Mouse (Mus musculus) 3134 (cell line): ENCODE measurements around the gene Fat3.
A peak's percentile ranks its signal among the peaks of the same experiment; 100 is the strongest.

Source experiments
- DNase-seq: peaks from one replicate; pipeline ENCODE4 v3.0.0-alpha.2; 2011; ENCODE audit warnings: low spot score; ENCODE audit not compliant: insufficient read length; ENCODE audit errors: extremely low read depth

Fat3 gene

DNA sequence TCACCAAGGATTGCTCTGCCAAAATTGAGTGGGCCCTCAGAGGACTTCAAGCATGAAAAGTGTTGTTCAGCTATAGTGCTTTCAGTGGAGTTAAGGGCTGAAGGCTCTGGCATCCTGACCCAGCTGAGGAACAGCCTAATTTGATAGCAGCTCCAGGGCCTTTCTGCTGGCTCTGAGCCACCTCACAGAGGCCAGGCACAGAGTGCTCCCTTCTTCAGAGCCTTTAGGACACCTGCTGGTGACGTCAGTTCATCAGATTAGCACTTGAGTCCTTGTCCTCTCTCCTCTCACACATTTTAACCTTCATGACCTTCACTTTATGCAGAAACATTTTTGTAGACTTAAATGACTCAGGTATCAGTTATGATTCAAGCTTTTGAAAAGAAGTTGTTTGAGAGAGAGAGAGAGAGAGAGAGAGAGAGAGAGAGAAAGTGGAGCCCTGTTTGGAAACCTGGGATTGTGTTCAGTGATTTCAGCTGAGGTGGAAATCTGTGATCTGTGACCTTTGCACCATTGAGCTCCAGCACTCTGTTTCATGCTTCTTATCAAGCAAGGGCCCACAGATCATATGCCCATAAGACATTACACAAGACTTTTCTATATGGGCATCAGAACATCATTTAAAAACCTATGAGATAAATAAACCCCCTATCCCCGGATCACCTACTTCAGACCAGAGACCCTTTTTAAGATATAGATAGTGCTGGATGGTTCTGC is 591.5 kb downstream of the Fat3 start:
- DNase-seq: no peak

DNA sequence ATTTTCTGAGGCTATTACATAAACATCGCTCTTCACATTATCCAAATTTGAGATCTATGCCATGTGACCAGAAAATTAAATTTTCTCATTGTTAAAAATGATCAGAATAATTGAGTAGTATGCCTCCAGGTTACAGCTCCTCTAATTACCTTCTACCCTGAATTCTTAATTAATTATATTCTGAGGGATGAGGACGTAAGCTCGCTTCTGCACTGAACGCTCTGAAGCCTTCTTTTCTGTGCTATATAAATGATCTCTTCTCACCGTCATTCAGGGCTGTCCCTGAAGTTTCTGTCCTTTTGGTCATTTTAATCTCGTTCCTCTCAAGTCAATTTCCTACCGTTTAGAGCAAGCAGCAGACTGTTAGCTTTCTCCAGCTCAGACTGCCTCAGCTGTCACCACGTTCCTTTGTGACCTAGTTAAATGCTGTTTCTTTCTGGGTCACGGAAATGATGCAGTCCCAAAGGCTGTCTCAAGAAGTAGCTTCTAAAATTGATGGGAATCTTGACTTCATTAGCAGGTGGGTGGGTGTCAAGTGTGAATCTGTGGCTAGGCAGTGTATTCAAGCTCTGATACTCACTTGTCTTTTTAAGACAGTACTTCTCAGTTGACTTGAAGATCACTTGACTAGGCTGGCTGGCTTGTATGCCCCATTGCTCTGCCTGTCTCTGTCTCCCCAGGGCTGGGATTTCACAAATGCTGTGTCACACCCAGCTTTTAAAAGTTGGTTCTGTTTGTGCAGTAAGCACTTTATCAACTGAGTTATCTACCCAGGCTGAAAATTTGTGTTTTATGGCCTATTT is 596.9 kb downstream of the Fat3 start:
- no peak for DNase-seq

DNA sequence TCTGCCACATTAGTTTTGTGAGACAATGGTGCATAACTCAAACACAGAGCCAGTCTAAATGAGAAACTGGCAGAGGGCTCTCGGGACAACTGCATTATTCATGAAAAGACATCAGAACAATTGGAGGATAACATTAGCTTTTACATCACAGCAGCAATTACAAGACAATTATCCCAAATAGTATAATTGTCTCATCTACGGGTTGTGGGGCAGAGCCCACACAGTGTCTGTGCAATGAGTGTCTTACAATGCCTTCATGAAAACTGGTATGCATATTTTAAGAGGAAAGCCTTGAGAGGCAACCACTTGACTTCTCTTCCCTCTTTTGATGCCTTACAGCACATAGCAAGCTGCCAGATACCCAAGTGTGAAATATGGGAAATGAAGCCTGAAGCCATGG is 603.0 kb downstream of the Fat3 start:
- no peak for DNase-seq

DNA sequence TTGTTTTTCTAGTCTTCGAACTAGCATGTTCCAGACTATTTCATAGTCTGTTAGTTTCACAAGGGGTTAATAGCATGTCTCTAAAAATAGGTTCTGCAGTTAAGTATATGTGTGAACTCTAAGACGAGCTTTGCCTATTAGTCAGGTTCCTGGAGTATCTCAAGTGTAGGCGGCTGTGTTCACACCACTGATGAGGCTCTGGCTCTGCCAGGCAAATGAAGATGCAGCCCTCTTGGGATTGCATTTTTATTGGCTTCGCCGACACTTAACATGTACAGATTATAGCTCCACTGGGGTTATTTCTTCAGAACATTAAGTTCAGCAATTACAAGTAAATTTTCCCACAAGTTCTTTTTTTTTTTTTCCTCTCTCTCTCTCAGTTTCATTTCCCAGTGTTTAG is 614.3 kb downstream of the Fat3 start:
- DNase-seq: no peak

DNA sequence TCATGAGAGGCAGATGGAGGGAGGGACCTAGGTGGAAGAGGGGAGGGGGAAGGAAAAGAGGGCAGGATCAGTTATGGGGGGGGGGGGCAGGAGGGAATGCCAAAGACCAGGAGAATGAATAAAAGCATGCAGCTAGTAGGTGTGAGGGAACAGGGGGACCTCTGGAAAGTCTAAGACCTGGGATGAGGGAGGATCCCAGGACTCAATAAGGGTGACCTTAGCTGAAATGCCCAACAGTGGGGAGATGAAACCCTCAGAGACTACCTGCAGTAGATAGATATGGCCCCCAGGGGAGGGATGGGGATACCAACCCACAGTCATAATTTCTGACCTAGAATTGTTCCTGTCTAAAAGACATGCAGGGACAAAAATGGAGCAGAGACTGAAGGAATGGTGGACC is 620.3 kb downstream of the Fat3 start:
- DNase-seq: no peak

DNA sequence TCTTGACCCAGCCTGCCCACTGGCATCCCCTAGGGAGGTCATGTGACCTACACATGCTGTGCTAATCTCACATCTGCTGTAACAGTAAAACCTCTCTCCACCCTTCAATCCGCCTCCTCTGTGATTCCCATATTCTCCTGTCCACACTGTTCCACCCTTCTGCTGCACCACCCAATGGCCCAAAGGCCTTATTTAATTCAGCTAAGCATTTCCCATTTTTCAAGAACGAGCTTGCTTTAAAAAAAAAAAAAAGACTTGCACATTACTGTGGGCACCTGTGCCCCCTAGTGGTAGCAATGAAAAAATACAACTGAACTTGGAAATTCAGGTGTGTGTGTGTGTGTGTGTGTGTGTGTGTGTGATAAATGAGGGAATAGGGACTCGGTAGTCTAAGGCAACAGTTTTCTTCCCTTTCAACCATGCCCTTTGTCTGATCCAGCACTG is 620.9 kb downstream of the Fat3 start:
- DNase-seq: peak; percentile 26

DNA sequence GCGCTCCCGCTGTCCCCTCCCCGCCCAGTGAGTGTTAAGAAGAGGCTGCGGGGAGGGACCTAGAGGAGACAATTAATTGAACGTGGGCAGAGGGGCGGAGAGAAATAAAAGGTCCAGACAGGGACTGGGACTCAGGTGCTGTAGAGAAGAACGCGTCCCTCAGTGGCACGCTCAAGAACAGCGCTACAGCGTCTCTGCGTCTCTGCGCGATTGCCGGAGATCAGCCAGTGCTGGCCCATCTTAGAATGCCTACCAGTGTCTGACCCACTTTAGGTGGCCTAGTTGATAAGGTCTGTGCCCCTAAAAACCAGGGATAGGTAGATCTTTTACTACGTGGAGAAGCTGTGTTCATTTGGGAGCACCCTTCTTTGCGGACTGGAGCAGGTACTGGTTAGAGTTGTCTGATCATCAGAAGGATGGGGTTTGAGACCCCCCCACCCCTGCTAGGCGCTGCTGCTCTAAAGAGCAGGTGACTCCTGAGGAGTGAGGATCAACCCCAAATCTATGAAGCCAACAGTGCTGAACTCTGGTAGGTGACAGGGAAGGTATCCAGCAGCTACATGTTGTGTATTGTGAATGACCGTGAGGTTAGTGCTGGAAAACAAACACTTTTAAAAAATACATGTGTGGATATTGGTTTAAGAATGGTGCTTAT is 626.5 kb downstream of the Fat3 start, which contains the start of gene Mtnr1b:
Gene Mtnr1b (minus strand): TSS at position 51 of the 655 bp plus-strand sequence.
- no peak for DNase-seq

DNA sequence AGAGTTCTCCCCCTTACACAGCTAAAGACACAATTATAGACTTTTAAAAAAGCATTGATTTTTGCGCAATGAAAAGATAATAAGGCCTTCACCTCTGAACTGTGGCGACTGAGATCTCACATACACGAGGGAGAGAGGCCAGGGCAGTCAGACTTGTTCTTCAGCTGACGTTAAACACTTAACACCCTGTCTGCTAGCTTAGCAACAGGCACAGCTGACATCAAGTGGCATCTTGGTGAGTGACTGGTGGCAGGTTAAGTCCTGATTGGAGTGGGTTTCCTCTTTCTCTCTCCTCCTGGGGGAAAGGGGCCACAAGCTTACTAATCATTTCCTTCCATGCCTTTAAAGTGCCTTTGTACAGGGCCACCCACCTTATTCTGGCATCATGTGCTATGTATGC is 631.1 kb downstream of the Fat3 start:
- DNase-seq: no peak

DNA sequence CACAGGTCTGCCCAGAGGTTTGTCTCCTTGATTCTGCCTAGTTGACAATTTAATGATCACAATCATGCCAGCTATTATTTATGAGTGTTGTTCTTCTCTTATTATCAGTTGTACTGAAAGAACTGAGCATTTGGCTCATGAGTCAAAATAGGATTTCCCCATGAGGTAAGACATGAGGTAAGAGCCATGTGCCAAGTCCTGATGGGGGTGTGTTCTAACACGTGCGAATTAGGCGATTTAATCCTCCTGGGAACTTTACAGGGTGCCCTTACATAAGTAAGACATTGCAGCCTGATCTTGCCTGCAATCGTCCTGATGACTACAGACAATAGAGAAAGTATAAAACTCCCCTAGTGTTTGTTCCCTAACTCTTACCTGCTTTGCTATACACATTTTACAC is 631.6 kb downstream of the Fat3 start:
- DNase-seq: no peak

DNA sequence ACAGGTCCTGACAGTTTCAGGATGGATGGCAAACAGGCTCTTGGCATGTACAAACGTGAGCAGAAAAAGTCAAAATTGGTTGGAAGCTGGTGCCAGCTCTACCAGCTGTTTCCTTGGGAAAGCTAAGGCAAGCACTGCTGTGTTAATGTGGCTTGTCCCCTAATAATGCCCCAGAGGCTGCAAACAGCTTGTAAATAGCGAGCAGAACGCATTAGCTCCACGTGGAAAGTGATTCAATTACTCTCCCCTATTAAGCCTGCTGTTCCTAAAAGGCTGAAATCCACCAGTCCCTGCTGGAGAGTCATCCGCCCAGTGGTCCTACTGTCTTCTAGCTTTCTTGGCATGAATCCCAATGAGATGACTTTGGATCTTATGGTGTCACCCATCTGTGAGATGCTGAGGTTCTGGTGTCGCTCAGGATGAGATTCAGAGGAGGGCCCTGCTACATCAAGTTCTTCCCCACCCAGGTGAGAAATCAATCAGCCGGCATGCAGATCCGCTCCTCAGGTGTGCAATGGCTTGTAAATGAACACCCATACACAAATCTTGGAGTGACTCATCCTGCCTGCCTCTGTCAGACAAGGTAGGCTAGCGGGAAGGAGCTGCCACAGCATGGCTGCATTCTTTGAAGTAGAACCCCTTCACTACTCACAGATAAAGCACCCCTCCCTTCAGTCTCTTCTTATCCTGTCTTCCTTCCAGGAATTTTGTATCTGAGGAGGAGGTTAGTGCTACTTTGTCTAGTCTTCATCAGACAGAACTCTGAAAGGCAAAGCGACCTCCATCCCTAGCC is 634.6 kb downstream of the Fat3 start:
- DNase-seq: no peak

DNA sequence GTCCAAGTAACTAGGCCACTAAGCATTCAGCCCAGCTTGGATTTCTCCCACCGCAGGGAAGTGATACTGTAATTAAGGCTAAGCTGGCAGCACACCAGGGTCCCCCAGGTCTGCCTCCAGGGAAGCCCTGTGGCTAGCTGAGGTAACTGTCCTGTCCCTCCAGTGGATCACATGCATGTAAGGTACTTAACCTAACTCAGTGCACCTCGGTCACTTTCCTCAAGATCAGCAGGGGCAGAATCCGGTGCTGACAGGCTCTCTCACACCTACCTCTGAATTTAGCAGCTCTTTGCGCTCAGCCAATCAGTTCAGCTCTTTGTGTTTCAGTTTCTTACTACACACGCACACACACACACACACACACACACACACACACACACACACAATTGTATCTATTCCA is 639.7 kb downstream of the Fat3 start:
- no peak for DNase-seq
